Mouse (Mus musculus) E14TG2a.4 (cell line): Measurements from ENCODE around the gene Abr.

Experiments
- H3K27me3 ChIP-seq: 2 replicates; pipeline ENCODE4 v1.6.1; 2014; ENCODE audit warnings: low read length, control low read depth; ENCODE audit not compliant: insufficient read depth
- H3K36me3 ChIP-seq: 2 replicates; pipeline ENCODE4 v1.6.1; 2014; ENCODE audit warnings: low read length, control low read depth; ENCODE audit not compliant: insufficient read depth
- H3K4me1 ChIP-seq: replicated peaks from 2 replicates; pipeline ENCODE4 v1.6.1; 2014; ENCODE audit warnings: low read depth, low read length, control low read depth
- H3K4me3 ChIP-seq: replicated peaks from 2 replicates; pipeline ENCODE4 v1.5.1; 2014; ENCODE audit warnings: mild to moderate bottlenecking, low read length
- H3K9me3 ChIP-seq: 2 replicates; pipeline ENCODE4 v1.6.1; 2014; ENCODE audit warnings: low read length, control low read depth
- CTCF ChIP-seq: conservative IDR thresholded peaks from 2 replicates; pipeline ENCODE4 v1.5.1; 2014; ENCODE audit warnings: low read length
- NANOG ChIP-seq: IDR thresholded peaks from 2 replicates; pipeline ENCODE4 v1.6.1; 2014; ENCODE audit warnings: borderline replicate concordance, low read length, mixed read lengths
- POU5F1 ChIP-seq: IDR thresholded peaks from 2 replicates; pipeline ENCODE4 v1.6.1; 2014; ENCODE audit warnings: low read length, borderline replicate concordance

Abr gene

GRCm38 (mm10) chr11:76376425-76376824 lies 245.7 kb downstream of the Abr start:
- Histone ChIP-seq H3K9me3 (no peaks in the 10 kb centered on the region), H3K4me1 (peaks cover 58% of the 10 kb centered on the region), H3K36me3 (no peaks in the 10 kb centered on the region), H3K27me3 (peaks cover 17% of the 10 kb centered on the region), H3K4me3 (no peak overlapping the region)
- no peak for TF ChIP-seq POU5F1
- TF ChIP-seq NANOG, result no peak
- TF ChIP-seq CTCF, result no peak

- H3K4me1 ChIP-seq, result peaks cover 58% of the 10 kb centered on the region
- no peaks in the 10 kb centered on the region for H3K9me3 ChIP-seq
- no peaks in the 10 kb centered on the region for H3K36me3 ChIP-seq
- no peak for TF ChIP-seq NANOG
- no peak for TF ChIP-seq CTCF
- TF ChIP-seq POU5F1, result no peak
- H3K4me3 ChIP-seq, result peak overlapping the region; percentile 62
- H3K27me3 ChIP-seq, result peaks cover 7% of the 10 kb centered on the region
Measured at GRCm38 (mm10) chr11:76374491-76375185, 247.5 kb downstream of the Abr start.

GRCm38 (mm10) chr11:76372534-76372933 lies 249.6 kb downstream of the Abr start:
- H3K4me3 ChIP-seq, result no peak overlapping the region
- TF ChIP-seq POU5F1 (no peak), NANOG (no peak), CTCF (no peak)

GRCm38 (mm10) chr11:76372120-76372519 lies 250.0 kb downstream of the Abr start:
- Histone ChIP-seq H3K36me3 (no peaks in the 10 kb centered on the region), H3K9me3 (no peaks in the 10 kb centered on the region), H3K4me3 (no peak overlapping the region), H3K4me1 (peaks cover 61% of the 10 kb centered on the region), H3K27me3 (peaks cover 12% of the 10 kb centered on the region)
- TF ChIP-seq CTCF (no peak), POU5F1 (no peak), NANOG (no peak)

More at GRCm38 (mm10) chr11:76372534-76372933, 249.6 kb downstream of the Abr start:
- Histone ChIP-seq H3K27me3 (peaks cover 12% of the 10 kb centered on the region), H3K36me3 (no peaks in the 10 kb centered on the region), H3K4me1 (peaks cover 58% of the 10 kb centered on the region), H3K9me3 (no peaks in the 10 kb centered on the region)

- peaks cover 18% of the 10 kb centered on the region for H3K27me3 ChIP-seq
- peaks cover 72% of the 10 kb centered on the region for H3K4me1 ChIP-seq
- no peak overlapping the region for H3K4me3 ChIP-seq
- no peak for TF ChIP-seq CTCF
- TF ChIP-seq POU5F1, result no peak
- no peak for TF ChIP-seq NANOG
- H3K36me3 ChIP-seq, result no peaks in the 10 kb centered on the region
- no peaks in the 10 kb centered on the region for H3K9me3 ChIP-seq
Measured at GRCm38 (mm10) chr11:76370491-76370890, 251.6 kb downstream of the Abr start.
